Mouse (Mus musculus): Measurements from ENCODE around the gene Sh2b3.

- TF ChIP-seq CTCF (IDR thresholded peaks at IDR 0.05; ENCODE audit: low read depth) (no peak), EP300 (optimal IDR thresholded peaks at IDR 0.05) (no peak)
Measured at GRCm38 (mm10) chr5:121778485-121779119, 58.8 kb downstream of the Sh2b3 start.
